Mouse (Mus musculus): ENCODE results near the gene B130006D01Rik. TPM values are rescaled to one million over a fixed set of nuclear protein-coding genes. Genes with fewer than 3 reads are reported as not detected.

The B130006D01Rik gene
- polyA plus RNA-seq, 1 experiment: 2.1 TPM

- Histone ChIP-seq H3K4me3 (ENCODE audit: insufficient read depth, low read length) (0 out of 2 replicates have a peak overlapping the region, but pooled peaks have one; percentile 20), H3K4me1 (ENCODE audit: control insufficient read depth, insufficient read depth, low read length) (peaks cover 38% of the 10 kb centered on the region), H3K27ac (ENCODE audit: insufficient read depth, low read depth, low read length) (peak overlapping the region; percentile 96)
- TF ChIP-seq POLR2A (IDR thresholded peaks at IDR 0.05; ENCODE audit: borderline replicate concordance, low read depth, low read length): no peak
- no peak for TF ChIP-seq CTCF (IDR thresholded peaks at IDR 0.05; ENCODE audit: low read depth, low read length)
Measured at GRCm38 (mm10) chr11:95689544-95689943, 33.8 kb upstream of the B130006D01Rik start.

GRCm38 (mm10) chr11:95698541-95698940 lies 24.8 kb upstream of the B130006D01Rik start:
- Histone ChIP-seq H3K27ac (ENCODE audit: insufficient read depth, low read depth, low read length) (no peak overlapping the region), H3K4me3 (ENCODE audit: insufficient read depth, low read length) (no peak overlapping the region), H3K4me1 (ENCODE audit: control insufficient read depth, insufficient read depth, low read length) (peaks cover 7% of the 10 kb centered on the region)
- TF ChIP-seq CTCF (IDR thresholded peaks at IDR 0.05; ENCODE audit: low read depth, low read length) (no peak), POLR2A (IDR thresholded peaks at IDR 0.05; ENCODE audit: borderline replicate concordance, low read depth, low read length) (no peak)

GRCm38 (mm10) chr11:95700778-95701739 lies 22.3 kb upstream of the B130006D01Rik start:
- TF ChIP-seq CTCF (IDR thresholded peaks at IDR 0.05; ENCODE audit: low read depth, low read length) (no peak), POLR2A (IDR thresholded peaks at IDR 0.05; ENCODE audit: borderline replicate concordance, low read depth, low read length) (no peak)
- Histone ChIP-seq H3K4me1 (ENCODE audit: control insufficient read depth, insufficient read depth, low read length) (peaks cover 22% of the 10 kb centered on the region), H3K27ac (ENCODE audit: insufficient read depth, low read depth, low read length) (no peak overlapping the region), H3K4me3 (ENCODE audit: insufficient read depth, low read length) (no peak overlapping the region)

GRCm38 (mm10) chr11:95704032-95704969 lies 19.1 kb upstream of the B130006D01Rik start:
- Histone ChIP-seq H3K27ac (ENCODE audit: insufficient read depth, low read depth, low read length) (no peak overlapping the region), H3K4me3 (ENCODE audit: insufficient read depth, low read length) (no peak overlapping the region), H3K4me1 (ENCODE audit: control insufficient read depth, insufficient read depth, low read length) (peaks cover 27% of the 10 kb centered on the region)
- TF ChIP-seq CTCF (IDR thresholded peaks at IDR 0.05; ENCODE audit: low read depth, low read length): no peak
- TF ChIP-seq POLR2A (IDR thresholded peaks at IDR 0.05; ENCODE audit: borderline replicate concordance, low read depth, low read length): no peak

GRCm38 (mm10) chr11:95704970-95705330 lies 18.4 kb upstream of the B130006D01Rik start:
- H3K27ac ChIP-seq (ENCODE audit: insufficient read depth, low read depth, low read length): 0 out of 2 replicates have a peak overlapping the region, but pooled peaks have one; percentile 9
- H3K4me1 ChIP-seq (ENCODE audit: control insufficient read depth, insufficient read depth, low read length): peaks cover 27% of the 10 kb centered on the region
- TF ChIP-seq POLR2A (IDR thresholded peaks at IDR 0.05; ENCODE audit: borderline replicate concordance, low read depth, low read length) (no peak), CTCF (IDR thresholded peaks at IDR 0.05; ENCODE audit: low read depth, low read length) (no peak)

GRCm38 (mm10) chr11:95709534-95710040 lies 13.8 kb upstream of the B130006D01Rik start:
- Histone ChIP-seq H3K27ac (ENCODE audit: insufficient read depth, low read depth, low read length) (no peak overlapping the region), H3K4me3 (ENCODE audit: insufficient read depth, low read length) (no peak overlapping the region), H3K4me1 (ENCODE audit: control insufficient read depth, insufficient read depth, low read length) (peaks cover 12% of the 10 kb centered on the region)
- TF ChIP-seq CTCF (IDR thresholded peaks at IDR 0.05; ENCODE audit: low read depth, low read length) (no peak), POLR2A (IDR thresholded peaks at IDR 0.05; ENCODE audit: borderline replicate concordance, low read depth, low read length) (no peak)

More at GRCm38 (mm10) chr11:95704970-95705330, 18.4 kb upstream of the B130006D01Rik start:
- no peak overlapping the region for H3K4me3 ChIP-seq (ENCODE audit: insufficient read depth, low read length)

GRCm38 (mm10) chr11:95710478-95710877 lies 12.9 kb upstream of the B130006D01Rik start:
- Histone ChIP-seq H3K4me3 (ENCODE audit: insufficient read depth, low read length) (no peak overlapping the region), H3K27ac (ENCODE audit: insufficient read depth, low read depth, low read length) (no peak overlapping the region), H3K4me1 (ENCODE audit: control insufficient read depth, insufficient read depth, low read length) (peaks cover 14% of the 10 kb centered on the region)
- TF ChIP-seq POLR2A (IDR thresholded peaks at IDR 0.05; ENCODE audit: borderline replicate concordance, low read depth, low read length) (no peak), CTCF (IDR thresholded peaks at IDR 0.05; ENCODE audit: low read depth, low read length) (no peak)

- H3K27ac ChIP-seq (ENCODE audit: insufficient read depth, low read depth, low read length): peak overlapping the region; percentile 96
Measured at GRCm38 (mm10) chr11:95712085-95712562, 11.3 kb upstream of the B130006D01Rik start.

More at GRCm38 (mm10) chr11:95712085-95712562, 11.3 kb upstream of the B130006D01Rik start:
- peak overlapping the region; percentile 83 for H3K4me3 ChIP-seq (ENCODE audit: insufficient read depth, low read length)
- TF ChIP-seq POLR2A (IDR thresholded peaks at IDR 0.05; ENCODE audit: borderline replicate concordance, low read depth, low read length) (no peak), CTCF (IDR thresholded peaks at IDR 0.05; ENCODE audit: low read depth, low read length) (no peak)
- peaks cover 22% of the 10 kb centered on the region for H3K4me1 ChIP-seq (ENCODE audit: control insufficient read depth, insufficient read depth, low read length)

Measured in bone marrow macrophage, adult 2 months (primary cell).